Mouse (Mus musculus): ENCODE results near the gene Mat2a.

Mat2a gene

DNA sequence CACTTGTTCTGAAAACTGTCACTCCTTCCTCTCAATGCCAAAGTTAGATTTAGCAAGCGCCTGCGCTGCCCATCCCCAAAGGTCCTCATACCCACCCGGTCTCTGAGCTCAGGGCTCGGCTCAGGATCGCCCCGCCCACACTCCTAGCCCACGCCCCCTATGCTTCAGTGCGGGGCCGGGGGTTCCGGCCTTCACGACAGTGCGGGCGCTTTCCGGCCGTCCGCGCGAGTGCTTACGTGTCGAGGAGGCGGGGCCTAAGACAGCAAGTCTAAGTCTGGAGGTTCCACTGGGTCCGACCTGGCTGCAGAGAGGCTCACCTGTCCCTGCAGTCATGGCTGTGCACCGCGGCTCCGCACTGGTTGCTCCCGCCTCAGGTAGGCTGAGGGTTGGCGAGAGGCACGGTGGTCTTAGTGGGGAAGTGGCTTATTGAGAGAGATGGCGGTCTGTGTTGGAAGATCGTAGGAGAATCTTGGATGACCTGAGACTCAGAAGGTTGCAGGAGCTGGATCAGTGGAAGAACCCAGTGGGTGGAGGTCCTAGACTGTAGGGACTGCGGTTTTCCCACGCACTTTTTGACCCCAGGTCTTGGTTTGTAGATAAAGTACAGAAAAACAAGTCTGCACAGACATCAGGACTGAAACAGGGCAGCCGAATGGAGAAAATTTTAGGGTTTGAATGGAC lies 25.1 kb downstream of the Mat2a start, which contains the start of gene Ggcx:
Gene Ggcx, plus strand, starts transcription at position 233 of the 681 bp plus-strand sequence.
- peak; percentile 93 for DNase-seq

DNA sequence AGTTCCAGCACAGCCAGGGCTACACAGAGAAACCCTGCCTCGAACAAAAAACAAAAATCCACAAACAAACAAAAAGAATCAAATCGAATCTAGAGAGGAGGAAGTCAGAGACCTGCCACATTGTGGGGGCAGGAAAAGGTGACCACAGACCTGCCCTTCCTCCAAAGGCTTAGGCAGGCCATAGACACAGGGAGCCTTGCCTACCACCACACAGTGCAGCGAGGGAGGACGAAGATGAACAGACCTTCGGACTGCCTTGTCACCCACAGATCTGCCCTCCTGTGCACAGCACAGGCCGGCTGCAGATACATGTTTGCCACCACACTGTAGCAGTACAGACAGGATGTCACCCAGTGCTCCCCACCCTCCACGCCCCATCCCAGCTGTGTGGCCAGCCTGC lies 28.8 kb downstream of the Mat2a start:
- DNase-seq, result no peak

DNA sequence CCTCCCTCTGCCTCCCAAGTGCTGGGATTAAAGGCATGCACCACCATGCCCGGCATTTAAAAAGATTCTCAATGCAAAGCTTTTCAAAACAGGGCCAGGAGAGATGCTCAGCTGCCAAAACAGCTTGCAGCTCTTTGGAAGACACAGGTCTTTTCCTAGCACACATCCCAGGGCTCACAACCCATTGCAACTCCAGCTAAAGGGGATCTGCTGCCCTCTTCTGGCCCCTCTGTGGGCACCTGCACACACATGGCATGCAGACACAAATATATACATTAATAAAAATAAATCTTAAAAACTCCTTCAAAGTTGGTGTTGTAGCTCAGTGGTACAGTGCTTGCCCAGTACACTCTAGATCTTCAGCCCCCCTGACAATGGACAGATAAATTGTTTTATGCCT lies 29.4 kb downstream of the Mat2a start:
- no peak for DNase-seq

DNA sequence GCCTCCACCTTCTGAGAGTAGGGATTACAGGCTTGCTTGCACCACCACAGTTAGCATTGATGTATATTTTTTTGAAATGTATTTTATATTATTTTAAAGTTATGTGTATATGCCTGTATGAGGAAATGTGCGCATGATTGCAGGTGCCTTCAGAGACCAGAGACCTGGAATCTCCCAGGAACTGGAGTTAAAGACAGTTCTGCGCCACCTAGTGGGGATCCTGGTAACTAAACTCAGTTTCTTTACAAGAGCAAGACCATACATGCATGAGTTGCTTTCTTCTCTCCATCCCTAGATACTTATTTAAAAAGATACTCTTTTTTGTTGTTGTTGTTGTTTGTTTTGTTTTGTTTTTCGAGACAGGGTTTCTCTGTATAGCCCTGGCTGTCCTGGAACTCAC lies 29.8 kb downstream of the Mat2a start:
- DNase-seq, result no peak

DNA sequence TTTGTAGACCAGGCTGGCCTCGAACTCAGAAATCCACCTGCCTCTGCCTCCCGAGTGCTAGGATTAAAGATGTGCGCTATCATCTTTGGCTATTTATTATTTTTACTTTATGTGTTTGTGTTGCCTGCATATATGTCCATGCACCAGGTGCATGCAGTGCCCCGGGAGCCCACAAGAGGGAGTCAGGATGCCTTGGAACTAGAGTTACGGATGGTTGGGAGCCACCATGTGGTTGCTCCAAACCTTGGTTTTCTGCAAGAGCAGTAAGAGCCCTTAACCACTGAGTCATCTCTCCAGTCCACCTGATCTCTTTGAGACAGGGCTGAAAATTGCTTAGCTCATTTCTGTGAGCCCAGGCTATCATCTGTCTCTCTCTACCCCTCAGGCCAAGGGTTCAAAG lies 32.2 kb downstream of the Mat2a start:
- DNase-seq, result peak; percentile 83

DNA sequence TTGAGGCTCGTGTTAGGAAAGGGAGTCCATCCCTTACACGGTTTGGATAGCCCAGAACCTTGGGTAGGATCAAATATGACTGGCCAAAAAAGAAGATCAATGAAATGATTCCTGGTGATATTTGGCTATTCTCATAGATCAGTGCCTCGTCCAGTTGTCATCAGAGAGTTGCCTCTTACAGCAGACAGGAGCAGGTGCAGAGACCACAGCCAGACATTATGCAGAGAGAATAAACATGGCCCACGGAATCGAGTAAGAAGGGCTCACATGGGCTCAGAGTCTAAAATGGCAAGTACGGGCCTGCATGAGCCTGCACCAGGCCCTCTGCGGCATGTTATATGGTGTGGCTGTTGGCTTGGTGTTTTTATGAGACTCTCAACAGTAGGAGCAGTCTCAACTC lies 34.0 kb downstream of the Mat2a start:
- DNase-seq, result no peak

DNA sequence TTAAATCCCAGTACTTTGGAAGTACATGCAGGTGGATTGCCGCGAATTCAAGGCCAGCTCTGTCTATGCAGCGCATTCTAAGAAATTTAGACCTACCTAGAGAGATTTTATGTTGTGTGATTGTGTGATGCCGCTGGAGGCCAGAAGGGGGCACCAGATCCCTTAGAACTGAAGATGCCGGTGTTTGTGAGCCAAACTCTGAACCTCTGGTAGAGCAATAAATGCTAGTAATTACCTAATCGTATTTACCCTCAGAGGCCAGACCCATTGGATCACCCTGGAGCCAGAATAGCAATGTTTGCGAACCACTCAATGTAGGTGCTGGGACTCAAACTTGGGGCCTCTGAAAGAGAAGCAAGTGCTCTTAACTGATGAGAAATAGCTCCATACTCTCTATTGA lies 37.5 kb downstream of the Mat2a start:
- peak; percentile 59 for DNase-seq

DNA sequence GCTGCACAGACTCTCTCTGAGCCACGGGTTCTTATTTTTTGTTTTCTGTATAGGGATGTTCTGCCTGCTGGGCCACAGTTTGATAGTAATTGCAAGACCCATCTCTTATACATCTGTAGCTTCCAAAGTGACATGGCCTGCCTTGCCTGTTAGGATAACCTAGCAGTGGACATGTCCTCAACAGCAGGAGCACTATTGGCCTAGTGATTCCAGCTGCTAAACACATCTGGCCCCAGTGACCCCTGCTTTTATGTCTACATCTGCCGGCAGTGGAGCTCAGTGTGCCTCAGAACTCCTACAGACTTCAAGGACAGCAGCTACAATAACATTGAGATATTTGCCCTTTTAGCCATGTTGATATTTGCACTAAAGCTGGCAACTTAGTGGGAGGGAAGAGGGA lies 39.4 kb downstream of the Mat2a start:
- DNase-seq, result no peak

DNA sequence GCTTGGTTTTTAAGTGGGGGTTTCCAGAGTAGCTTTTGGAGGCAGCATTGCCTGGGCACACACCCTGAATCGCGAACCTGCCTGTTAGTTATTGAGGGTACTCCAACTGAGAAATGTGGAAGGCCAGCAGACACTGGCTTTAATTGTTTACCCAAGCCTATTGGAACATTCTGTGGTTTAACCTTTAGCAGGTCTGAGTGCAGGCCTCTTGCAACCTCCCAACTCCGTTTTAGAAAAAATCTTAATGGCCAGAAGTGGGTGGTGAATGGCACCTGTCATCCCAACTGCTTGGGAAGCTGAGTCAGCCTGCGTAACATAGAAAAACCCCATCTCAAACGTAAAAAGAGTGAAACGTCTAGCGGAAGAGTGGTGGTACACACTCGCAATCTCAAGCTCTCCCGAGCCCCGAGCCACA lies 42.5 kb downstream of the Mat2a start:
- DNase-seq, result no peak

DNA sequence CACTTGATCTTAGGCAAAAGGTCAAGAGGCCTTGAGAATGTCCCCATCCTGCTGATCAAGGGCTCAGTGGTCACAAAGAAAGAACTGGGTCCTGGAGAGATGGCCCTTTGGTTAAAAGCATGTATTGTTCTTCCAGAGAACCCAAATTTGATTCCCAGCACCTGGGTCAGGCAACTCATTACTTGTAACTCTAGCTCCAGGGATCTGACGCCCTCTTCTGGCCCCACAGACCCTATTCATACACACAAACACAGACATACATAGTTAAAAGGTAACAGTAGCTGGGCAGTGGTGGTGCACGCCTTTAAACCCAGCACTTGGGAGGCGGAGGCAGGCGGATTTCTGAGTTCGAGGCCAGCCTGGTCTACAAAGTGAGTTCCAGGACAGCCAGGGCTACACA lies 47.0 kb downstream of the Mat2a start:
- no peak for DNase-seq

DNA sequence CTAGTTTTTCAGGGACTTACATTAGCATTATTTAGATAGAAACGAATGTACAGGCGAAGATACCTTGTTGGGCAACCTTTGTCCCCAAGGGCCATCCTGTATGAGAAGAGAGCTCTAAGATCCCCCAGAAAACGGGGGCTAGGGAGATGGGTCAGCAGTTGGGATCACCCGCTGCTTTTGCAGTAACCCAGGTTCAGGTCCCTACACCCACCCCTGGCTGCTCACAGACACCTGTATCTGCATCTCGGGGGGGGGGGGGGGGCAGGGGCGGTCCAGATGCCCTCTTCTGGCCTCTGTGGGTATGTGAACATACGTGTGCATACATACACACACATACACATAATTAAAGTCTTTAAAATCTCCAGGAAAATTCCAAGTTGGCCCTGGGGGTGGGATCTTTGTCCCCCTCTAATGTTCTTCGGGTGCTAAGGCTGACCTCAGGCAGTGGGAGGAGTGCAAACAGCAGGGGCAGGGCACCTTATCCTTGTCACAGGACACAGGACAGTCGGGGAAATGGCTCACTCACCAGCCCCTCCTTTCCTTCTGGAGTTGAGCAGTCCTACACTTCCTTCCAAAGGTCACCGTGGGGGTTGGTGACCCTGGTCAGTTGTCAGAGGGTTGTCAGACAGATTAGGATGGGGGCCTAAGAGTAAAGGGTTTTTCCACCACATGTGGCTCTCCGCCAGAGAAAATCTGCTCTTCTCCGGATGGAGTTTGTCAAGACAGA lies 48.4 kb downstream of the Mat2a start:
- DNase-seq, result no peak

DNA sequence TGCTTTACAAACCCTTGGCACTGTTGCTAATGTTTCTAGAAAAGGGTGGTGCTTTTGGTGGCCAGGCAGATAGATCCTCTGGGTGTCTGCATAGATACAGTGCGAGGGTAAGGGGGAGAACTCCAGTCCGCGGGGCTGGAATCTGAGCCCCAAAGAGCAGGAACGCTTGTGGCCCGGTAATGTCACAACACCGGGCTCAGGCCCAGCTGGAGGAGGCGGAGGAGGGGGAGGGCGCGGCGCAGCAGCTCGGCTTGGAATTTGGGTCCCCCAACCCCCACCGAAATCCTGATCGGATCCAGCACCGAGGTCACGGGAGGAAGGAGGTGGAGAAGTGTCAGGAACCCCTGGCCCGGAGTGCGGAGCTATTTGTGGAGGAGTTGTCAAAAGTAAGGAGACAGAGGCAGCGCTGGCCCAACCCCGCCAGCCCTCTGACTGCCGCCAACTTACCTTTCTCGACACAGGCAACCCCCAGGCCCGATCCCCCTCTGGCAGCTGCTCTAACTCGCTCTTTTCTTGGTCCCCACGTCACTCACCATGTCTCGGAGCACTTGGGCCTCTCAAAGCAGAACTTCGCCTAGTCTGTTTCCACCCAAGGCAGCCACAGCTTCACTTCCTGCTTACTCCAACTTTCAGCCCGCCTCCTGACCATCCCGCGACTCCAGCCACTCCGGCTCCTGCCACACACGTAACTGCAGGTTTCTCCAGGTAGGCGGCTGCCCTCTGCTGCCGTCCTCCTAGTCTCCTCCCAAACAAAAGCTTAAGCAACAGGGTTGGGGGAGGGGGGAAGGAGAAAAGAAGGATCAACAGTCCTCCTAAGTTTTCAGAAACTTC lies 49.2 kb downstream of the Mat2a start, which contains the start of gene Vamp8:
Gene Vamp8, minus strand, starts transcription at position 763 of the 831 bp plus-strand sequence.
- DNase-seq, result peak; percentile 38

DNA sequence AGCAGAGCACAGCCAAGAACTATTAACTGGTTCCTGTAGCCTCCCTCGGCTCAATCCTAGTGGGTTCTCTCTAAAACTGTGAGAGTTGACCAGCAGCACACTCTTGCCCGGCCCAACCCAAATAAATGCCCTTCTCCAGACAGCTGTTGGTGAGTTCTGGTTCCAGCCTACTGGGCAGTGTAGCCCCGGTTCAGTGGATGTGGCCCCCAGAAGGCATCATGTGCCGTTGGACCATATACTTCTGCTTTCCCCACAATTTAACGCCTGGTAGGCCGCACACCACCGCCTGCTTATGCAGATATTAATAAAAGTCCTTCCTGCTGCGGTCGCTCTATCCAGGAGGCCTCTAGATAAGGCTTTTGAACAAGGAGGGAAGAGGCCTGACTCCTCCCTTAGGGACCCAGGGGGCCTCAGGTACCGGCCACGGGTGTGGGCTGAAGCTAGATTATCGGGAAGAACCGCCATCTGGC lies 49.9 kb downstream of the Mat2a start:
- DNase-seq, result no peak

DNA sequence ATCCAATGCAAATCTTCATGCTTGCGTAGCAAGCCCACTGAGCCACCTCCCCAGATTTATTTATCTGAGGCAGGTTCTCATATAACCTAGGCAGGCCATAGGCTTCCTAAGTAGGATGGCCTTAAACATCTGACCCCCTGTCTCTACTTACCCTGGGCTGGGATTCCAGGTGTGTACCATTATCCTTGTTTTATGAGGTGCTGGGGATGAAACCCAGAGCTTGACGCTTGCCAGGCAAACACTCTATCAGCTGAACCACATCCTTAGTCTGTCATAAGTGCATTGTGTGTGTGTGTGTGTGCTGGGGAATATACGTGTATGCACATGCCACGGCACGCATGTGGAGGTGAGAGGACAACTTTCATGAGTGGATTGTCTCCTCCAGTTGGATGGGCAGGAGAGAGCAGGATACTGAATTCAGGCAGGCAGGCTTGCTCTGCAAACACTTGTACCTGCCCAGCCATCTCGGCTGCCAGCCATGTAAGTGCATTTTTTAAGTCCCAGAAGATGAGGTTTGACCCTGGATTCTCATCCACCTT lies 50.5 kb downstream of the Mat2a start:
- DNase-seq, result no peak

DNA sequence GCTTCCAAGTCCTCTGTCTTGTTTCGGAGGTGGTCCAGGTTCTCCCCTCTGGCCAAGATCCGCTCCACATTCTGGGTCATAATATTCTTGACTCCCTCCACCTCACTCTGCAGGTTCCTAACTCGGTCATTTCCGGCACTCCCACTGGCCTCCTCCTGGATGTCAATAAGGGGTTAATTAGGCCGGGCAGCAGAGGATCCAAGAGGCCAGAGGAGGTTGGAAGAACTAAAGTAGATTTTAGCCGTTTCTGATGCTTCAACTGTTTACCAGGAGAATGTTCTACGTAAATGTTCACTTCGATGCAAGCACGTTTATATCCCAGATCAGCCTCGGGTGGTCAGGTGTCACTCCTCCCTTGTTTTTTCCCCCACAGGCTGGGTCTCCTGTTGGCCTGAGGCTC lies 51.1 kb downstream of the Mat2a start:
- no peak for DNase-seq

DNA sequence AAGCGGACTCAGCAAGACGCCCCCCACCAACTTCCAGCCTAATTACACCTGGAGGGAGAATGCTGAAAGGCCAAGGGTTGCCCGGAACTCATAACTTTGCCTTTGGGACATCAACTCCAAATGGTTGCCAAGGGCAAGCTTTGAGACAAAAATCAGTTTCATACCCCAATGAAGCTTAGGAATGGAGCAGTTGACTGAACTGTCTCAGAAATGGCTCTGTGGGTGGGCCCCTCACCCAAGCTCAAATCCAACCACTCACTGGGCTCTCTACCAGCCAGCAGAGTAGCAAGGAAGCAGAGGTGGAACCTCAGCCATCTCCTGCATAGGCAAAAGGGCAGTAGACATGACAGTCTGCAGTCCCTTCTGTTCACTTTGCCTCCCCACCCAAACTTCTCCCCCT lies 51.5 kb downstream of the Mat2a start:
- DNase-seq, result no peak

DNA sequence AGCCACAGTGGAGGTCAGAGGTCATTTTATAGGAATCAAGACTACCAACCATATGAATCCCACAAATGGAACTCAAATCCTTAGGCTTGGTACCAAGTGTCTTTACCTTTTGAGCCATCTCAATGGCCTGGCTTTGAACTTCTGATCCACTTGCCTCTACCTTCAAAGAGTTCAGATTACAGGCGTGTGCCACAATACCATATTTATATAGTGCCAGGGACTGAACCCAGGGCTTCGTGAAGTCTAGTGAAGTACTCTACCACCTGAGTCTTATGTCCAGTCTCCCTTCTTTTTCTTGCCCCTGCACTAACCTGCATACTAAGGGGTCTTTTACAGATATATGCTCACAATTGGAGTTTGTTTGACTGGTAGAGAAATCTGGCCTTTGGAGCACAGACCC lies 52.8 kb downstream of the Mat2a start:
- no peak for DNase-seq

DNA sequence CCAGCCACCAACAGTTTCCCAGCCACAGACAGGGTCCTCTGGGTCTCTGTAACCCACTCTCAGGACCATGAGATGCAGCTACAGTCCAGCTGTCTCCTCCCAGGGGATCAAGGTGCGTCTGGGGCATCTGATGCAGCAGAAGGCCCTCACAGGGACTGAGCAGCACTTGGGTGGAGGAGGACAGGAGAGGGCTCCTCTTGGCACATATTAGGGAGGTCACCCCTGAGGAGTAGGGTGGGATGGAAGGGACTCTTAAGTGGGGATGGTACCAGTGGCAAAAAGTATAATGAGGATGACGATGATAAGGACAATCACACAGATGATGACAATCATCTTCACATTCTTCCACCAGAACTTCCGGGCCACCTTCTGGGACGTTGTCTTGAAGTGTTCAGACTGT lies 54.1 kb downstream of the Mat2a start:
- DNase-seq, result no peak

DNA sequence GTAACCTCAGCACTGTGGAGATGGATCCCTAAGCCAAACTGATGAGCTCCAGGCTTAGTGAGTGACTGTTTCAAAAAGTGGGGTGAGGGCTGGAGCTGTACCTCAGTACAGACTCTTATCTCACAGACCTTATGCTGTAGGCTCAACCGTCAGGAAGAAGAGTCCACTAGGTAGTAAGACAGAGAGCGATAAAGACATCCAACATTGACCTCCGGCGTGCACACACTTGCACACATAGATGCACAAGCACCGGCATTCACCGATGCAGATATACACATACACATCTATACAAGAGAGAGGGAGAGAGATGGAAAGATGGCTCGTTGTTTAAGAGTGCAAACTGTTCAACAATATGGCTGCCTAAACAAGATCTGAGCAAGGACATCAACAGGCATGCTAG lies 55.4 kb downstream of the Mat2a start:
- no peak for DNase-seq

DNA sequence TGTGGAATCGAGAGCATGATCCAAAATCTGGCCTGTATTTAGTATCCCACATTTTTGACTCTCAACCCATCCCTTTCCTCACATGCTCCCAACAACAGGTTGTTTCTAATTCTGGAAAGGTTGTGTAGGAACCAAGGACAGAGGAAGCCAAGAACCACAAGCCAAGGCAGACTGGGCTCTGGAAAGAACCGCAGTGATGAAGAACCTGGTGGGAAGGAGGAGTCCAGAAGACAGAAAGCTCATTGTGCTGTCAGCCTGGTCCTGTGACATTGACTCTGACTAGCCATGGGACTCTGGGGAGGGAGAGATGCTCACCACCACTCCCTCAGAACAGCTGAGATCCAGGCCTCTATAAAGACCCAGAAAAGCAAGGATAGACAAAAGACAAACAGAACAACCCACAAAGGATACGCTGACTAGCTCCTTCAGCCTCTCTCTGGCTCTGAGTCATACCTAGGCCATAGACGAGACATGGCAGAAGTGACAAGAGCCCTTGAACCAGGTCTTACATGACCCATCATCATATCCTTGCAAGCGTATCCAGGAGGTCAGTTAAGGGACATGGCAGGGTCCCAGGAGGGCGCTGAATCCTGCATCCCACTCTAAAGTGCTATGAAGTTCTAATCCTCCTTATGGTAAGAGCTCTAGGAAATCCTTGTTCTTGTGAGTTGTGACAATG lies 56.1 kb downstream of the Mat2a start:
- DNase-seq, result no peak
